In genomic region chr15:80010182-80010558, GRCm38 (mm10) we compare ENCODE assay signal across 9 mouse cellular contexts. TPM values are rescaled to one million over a fixed set of nuclear protein-coding genes. Genes with fewer than 3 reads are reported as not detected.
A peak's percentile ranks its signal among the peaks of the same experiment; 100 is the strongest.
DNase-seq lines count a peak whose midpoint lies in the region; ATAC-seq and TF ChIP-seq lines count a peak whose summit lies in the region.
"Had no signal": no experiment of that assay in that cellular context is flagged by ENCODE, and none has a peak within 500 bp of the region (broad histone marks: within the 10 kb centered on the region; RNA-seq: fewer than 3 reads in every experiment).

No protein-coding gene starts in this region.

- peaks cover 33% of the 10 kb centered on the region for H3K4me1 ChIP-seq in heart, embryonic 16.5 days (ENCODE audit: control insufficient read depth, insufficient read depth, low read length)
- H3K4me1 ChIP-seq in heart, embryonic 10.5 days = peaks cover 69% of the 10 kb centered on the region

- WGBS in heart, embryonic 16.5 days = 40% methylated on average over 7 of the region's 7 CpGs
- 42% methylated on average over 7 of the region's 7 CpGs for WGBS in heart, embryonic 10.5 days

- no peak for ATAC-seq in heart, embryonic 16.5 days (replicated peaks; ENCODE audit: extremely low read depth, insufficient read depth, low FRiP score)

- H3K27me3 ChIP-seq in heart, embryonic 16.5 days (ENCODE audit: control insufficient read depth, insufficient read depth, low read length) = peaks cover 28% of the 10 kb centered on the region
- H3K27me3 ChIP-seq in heart, embryonic 10.5 days (ENCODE audit: insufficient read depth, poor library complexity, severe bottlenecking) = peaks cover 65% of the 10 kb centered on the region

- H3K36me3 ChIP-seq in heart, embryonic 16.5 days (ENCODE audit: control insufficient read depth, insufficient read depth) = no peaks in the 10 kb centered on the region
- no peaks in the 10 kb centered on the region for H3K36me3 ChIP-seq in heart, embryonic 10.5 days

- peak overlapping the region; percentile 63 for H3K4me3 ChIP-seq in heart, embryonic 16.5 days (ENCODE audit: low read length)
- H3K4me3 ChIP-seq in heart, embryonic 10.5 days = no peak overlapping the region
- peak overlapping the region; percentile 81 for H3K4me3 ChIP-seq in gastrocnemius, adult 2 months

- H3K4me2 ChIP-seq in heart, embryonic 16.5 days (ENCODE audit: low read depth, low read length) = peak overlapping the region; percentile 90

- H3K9ac ChIP-seq in heart, embryonic 16.5 days (ENCODE audit: low read length) = no peak overlapping the region
- H3K9ac ChIP-seq: liver, embryonic 14.5 days had no signal

- DNase-seq in heart, embryonic 10.5 days (ENCODE audit: low spot score) = no peak
- DNase-seq in Muller cell, postnatal 12 days (ENCODE audit: inconsistent ontology term) = peak; percentile 66
- peak; percentile 89 for DNase-seq in gastrocnemius, adult 2 months
- DNase-seq in left cerebral cortex, postnatal 10 days (ENCODE audit: extremely low spot score in 1 of 2, low spot score in 2 of 2) = peak; percentile 71 to 72
- no peak for DNase-seq in retina, postnatal 1 day
- no peak for DNase-seq in ovary, postnatal 14 days (ENCODE audit: low spot score)
- no peak for DNase-seq in spleen, adult 12 weeks (ENCODE audit: low spot score)

- intact Hi-C loops in gastrocnemius, adult 2 months (cut with DNase I) = loop anchor here (2.0 to 5.0 kb wide), 2 partner anchors 42 to 61 kb away; no protein-coding TSS in a partner anchor
- intact Hi-C loops in left cerebral cortex, postnatal 10 days (cut with DNase I) = loop anchor here (5.0 kb wide), 2 partner anchors 63 to 67 kb away; no protein-coding TSS in a partner anchor

- no peaks in the 10 kb centered on the region for H3K9me3 ChIP-seq in heart, embryonic 16.5 days (replicated peaks; ENCODE audit: control insufficient read depth, low read length)
- no peaks in the 10 kb centered on the region for H3K9me3 ChIP-seq in heart, embryonic 10.5 days

- TF ChIP-seq CTCF in gastrocnemius, adult 2 months (IDR thresholded peaks at IDR 0.05) = no peak

- H3K27ac ChIP-seq in heart, embryonic 16.5 days (ENCODE audit: low read length) = no peak overlapping the region
- H3K27ac ChIP-seq in heart, embryonic 10.5 days = no peak overlapping the region
- peak overlapping the region; percentile 94 for H3K27ac ChIP-seq in gastrocnemius, adult 2 months
- H3K27ac ChIP-seq: liver, embryonic 14.5 days had no signal

RNA-seq across cellular contexts. Expression of gene Pdgfb, which starts 4.6 kb away (rescaled TPM):
- 3.2 and 4.6 TPM in 2 replicates for polyA plus RNA-seq in heart, embryonic 16.5 days (2015; fragmentation: Nextera tagmentation; extraction: Ambion mirVana)
- polyA plus RNA-seq in heart, embryonic 10.5 days (2016; fragmentation: Nextera tagmentation; extraction: Ambion mirVana) = 0.95 and 1.9 TPM in 2 replicates
- total RNA-seq in gastrocnemius, adult 2 months (2021) = 10 to 100 TPM; 14.3 to 17.3 TPM
- 10 to 100 TPM; 42.6 to 43.4 TPM for total RNA-seq in left cerebral cortex, postnatal 10 days (2021)

RNA-seq across cellular contexts. Expression of gene Cbx7, which starts 39.3 kb away (rescaled TPM):
- polyA plus RNA-seq in heart, embryonic 16.5 days (2015; fragmentation: Nextera tagmentation; extraction: Ambion mirVana) = 1.4 and 1.7 TPM in 2 replicates
- polyA plus RNA-seq in heart, embryonic 10.5 days (2016; fragmentation: Nextera tagmentation; extraction: Ambion mirVana) = 0.82 and 1.0 TPM in 2 replicates
- total RNA-seq in gastrocnemius, adult 2 months (2021) = 10 to 100 TPM; 18.9 to 19.6 TPM
- total RNA-seq in left cerebral cortex, postnatal 10 days (2021) = 1 to 10 TPM; 5.6 to 7.1 TPM

Comparison
In these comparisons a context has a peak if more than half of its experiments do, and no peak if none do; other contexts are left out.
1. DNase-seq: peak in Muller cell, postnatal 12 days (single experiment), gastrocnemius, adult 2 months (single experiment) and left cerebral cortex, postnatal 10 days (2 of 2); none in heart, embryonic 10.5 days (single experiment), retina, postnatal 1 day (single experiment), ovary, postnatal 14 days (single experiment) and spleen, adult 12 weeks (single experiment).